Mouse (Mus musculus) lung, postnatal 0 days (tissue): Measurements from ENCODE around the gene Ubc.

Source experiments
- CTCF ChIP-seq: IDR thresholded peaks from 2 replicates; pipeline ENCODE4 v1.5.1; 2016; ENCODE audit warnings: antibody characterized with exemption, mild to moderate bottlenecking
- EP300 ChIP-seq: IDR thresholded peaks from 2 replicates; pipeline ENCODE4 v1.6.1; 2016; ENCODE audit warnings: antibody characterized with exemption, mild to moderate bottlenecking, control low read depth

DNA sequence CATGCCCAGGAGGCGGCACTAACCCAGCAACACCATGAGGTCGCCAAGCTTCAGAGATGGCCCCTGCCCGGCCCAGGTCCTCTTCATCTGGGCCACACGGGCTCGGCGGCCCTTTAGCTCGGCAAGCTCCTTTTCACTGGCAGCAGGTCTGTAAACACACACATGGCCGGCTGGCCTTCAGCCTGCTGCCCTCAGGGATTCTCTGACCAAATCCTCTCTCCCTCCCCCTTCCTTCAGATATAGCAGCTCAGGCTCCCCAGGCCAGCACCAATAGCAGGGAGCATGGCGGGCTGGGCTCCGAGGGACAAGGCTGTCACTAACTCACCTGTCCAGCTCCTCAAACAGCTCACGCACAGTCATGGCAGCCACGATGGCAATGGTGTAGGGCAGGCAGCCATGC lies 28.6 kb upstream of the Ubc start:
- TF ChIP-seq CTCF (no peak), EP300 (no peak)
